8 mouse cellular contexts compared by ENCODE assay signal in genomic region chr1:190171341-190171740, GRCm38 (mm10). TPM values are rescaled to one million over a fixed set of nuclear protein-coding genes. Genes with fewer than 3 reads are reported as not detected.
DNase-seq lines count a peak whose midpoint lies in the region; ATAC-seq and TF ChIP-seq lines count a peak whose summit lies in the region.
"Had no signal": no experiment of that assay in that cellular context is flagged by ENCODE, and none has a peak within 500 bp of the region (broad histone marks: within the 10 kb centered on the region; RNA-seq: fewer than 3 reads in every experiment).

No protein-coding gene starts in this region.

- H3K4me1 ChIP-seq in forebrain, postnatal 0 days (ENCODE audit: insufficient read depth): 0 out of 2 replicates have a peak, but pooled peaks cover 8% of the 10 kb centered on the region
- peaks cover 20% of the 10 kb centered on the region for H3K4me1 ChIP-seq in limb, embryonic 14.5 days (ENCODE audit: control insufficient read depth, insufficient read depth, low read length)
- H3K4me1 ChIP-seq in stomach, embryonic 14.5 days (ENCODE audit: control insufficient read depth, insufficient read depth, low read length): peaks cover 14% of the 10 kb centered on the region

- 8% methylated on average over 10 of the region's 10 CpGs for WGBS in forebrain, postnatal 0 days
- WGBS in limb, embryonic 14.5 days: 4% methylated on average over 10 of the region's 10 CpGs
- 5% methylated on average over 10 of the region's 10 CpGs for WGBS in stomach, embryonic 14.5 days

- no peak for TF ChIP-seq POLR2A in limb, embryonic 14.5 days (IDR thresholded peaks at IDR 0.05; ENCODE audit: borderline replicate concordance, extremely low read depth, insufficient read depth, insufficient read length)

- no peak for ATAC-seq in forebrain, postnatal 0 days
- ATAC-seq in limb, embryonic 14.5 days (ENCODE audit: low FRiP score, low read depth): no peak
- no peak for ATAC-seq in stomach, embryonic 14.5 days (ENCODE audit: insufficient number of reproducible peaks, insufficient read depth, low FRiP score, low read depth)

- no peak for TF ChIP-seq CTCF in layer of hippocampus, adult 2 months (conservative IDR thresholded peaks at IDR 0.05)
- TF ChIP-seq CTCF in forebrain, postnatal 0 days (IDR thresholded peaks at IDR 0.05; ENCODE audit: low read depth): no peak

- H3K9me3 ChIP-seq in forebrain, postnatal 0 days (ENCODE audit: low read length): no peaks in the 10 kb centered on the region
- H3K9me3 ChIP-seq in limb, embryonic 14.5 days (ENCODE audit: control insufficient read depth, low read length): no peaks in the 10 kb centered on the region
- H3K9me3 ChIP-seq in stomach, embryonic 14.5 days (ENCODE audit: control insufficient read depth, low read depth, low read length): no peaks in the 10 kb centered on the region

- peak overlapping the region; percentile 91 for H3K27ac ChIP-seq in layer of hippocampus, adult 2 months
- 0 out of 2 replicates have a peak overlapping the region, but pooled peaks have one; percentile 69 for H3K27ac ChIP-seq in forebrain, postnatal 0 days (ENCODE audit: low read depth, low read length)
- H3K27ac ChIP-seq in limb, embryonic 14.5 days (replicated peaks; ENCODE audit: low read depth, low read length): no peak overlapping the region
- H3K27ac ChIP-seq in stomach, embryonic 14.5 days (ENCODE audit: low read length): no peak overlapping the region

- H3K4me3 ChIP-seq in layer of hippocampus, adult 2 months: peak overlapping the region; percentile 82
- peak overlapping the region; percentile 58 for H3K4me3 ChIP-seq in forebrain, postnatal 0 days (ENCODE audit: low read depth, low read length)
- peak overlapping the region; percentile 55 for H3K4me3 ChIP-seq in limb, embryonic 14.5 days (replicated peaks; ENCODE audit: low read length)
- H3K4me3 ChIP-seq in stomach, embryonic 14.5 days (ENCODE audit: low read depth, low read length): peak overlapping the region; percentile 54; the same call in 1 of the 2 replicates

- H3K36me3 ChIP-seq in forebrain, postnatal 0 days (ENCODE audit: insufficient read depth): no peaks in the 10 kb centered on the region
- H3K36me3 ChIP-seq in limb, embryonic 14.5 days (ENCODE audit: control insufficient read depth, insufficient read depth, low read length): no peaks in the 10 kb centered on the region
- no peaks in the 10 kb centered on the region for H3K36me3 ChIP-seq in stomach, embryonic 14.5 days (ENCODE audit: control insufficient read depth, insufficient read depth, low read length)

- peaks cover 51% of the 10 kb centered on the region for H3K27me3 ChIP-seq in forebrain, postnatal 0 days (ENCODE audit: insufficient read depth, low read length)
- H3K27me3 ChIP-seq in limb, embryonic 14.5 days (ENCODE audit: control insufficient read depth, insufficient read depth, low read length): peaks cover 86% of the 10 kb centered on the region
- H3K27me3 ChIP-seq in stomach, embryonic 14.5 days (ENCODE audit: control insufficient read depth, insufficient read depth, low read length): peaks cover 17% of the 10 kb centered on the region

- H3K9ac ChIP-seq in forebrain, postnatal 0 days: no peak overlapping the region
- no peak overlapping the region for H3K9ac ChIP-seq in limb, embryonic 14.5 days (ENCODE audit: low read depth, low read length, severe bottlenecking)
- H3K9ac ChIP-seq in stomach, embryonic 14.5 days (replicated peaks; ENCODE audit: low read depth, low read length): no peak overlapping the region

- peak overlapping the region; percentile 97 for H3K4me2 ChIP-seq in forebrain, postnatal 0 days (ENCODE audit: low read depth)
- H3K4me2 ChIP-seq in limb, embryonic 14.5 days (replicated peaks; ENCODE audit: low read depth, low read length, severe bottlenecking): peak overlapping the region; percentile 84
- peak overlapping the region; percentile 89 for H3K4me2 ChIP-seq in stomach, embryonic 14.5 days (replicated peaks; ENCODE audit: low read depth, low read length)

- DNase-seq in layer of hippocampus, adult 2 months (ENCODE audit: low spot score in 2 of 2): no peak
- DNase-seq in layer of hippocampus, adult 11-12 months (ENCODE audit: low spot score): no peak
- no peak for DNase-seq in forebrain, postnatal 0 days
- DNase-seq in limb, embryonic 14.5 days (ENCODE audit: low spot score): no peak
- DNase-seq in urinary bladder, postnatal 25 days (ENCODE audit: low spot score): no peak
- no peak for DNase-seq in cerebellum, adult 9-11 months
- DNase-seq: thymus, adult 18-20 months had no signal

RNA-seq across cellular contexts. Expression of gene Prox1, which starts 0.8 kb away (rescaled TPM):
- total RNA-seq in layer of hippocampus, adult 2 months (2021): 100 to 1,000 TPM; 102 to 112 TPM
- total RNA-seq in forebrain, postnatal 0 days (2014; rRNA removed): 13.4 and 24.8 TPM in 2 replicates
- polyA plus RNA-seq in forebrain, postnatal 0 days (2015; fragmentation: Nextera tagmentation; extraction: Ambion mirVana): 6.2 and 16.2 TPM in 2 replicates
- 2.6 and 2.9 TPM in 2 replicates for polyA plus RNA-seq in limb, embryonic 14.5 days (2012; rRNA removed)
- 2.7 and 3.1 TPM in 2 replicates for polyA plus RNA-seq in limb, embryonic 14.5 days (2014; fragmentation: Nextera tagmentation; extraction: Ambion mirVana)
- 1.3 and 2.0 TPM in 2 replicates for polyA plus RNA-seq in stomach, embryonic 14.5 days (2014; fragmentation: Nextera tagmentation; extraction: Ambion mirVana)

Comparison
In these comparisons a context has a peak if more than half of its experiments do, and no peak if none do; other contexts are left out.
1. H3K27ac ChIP-seq: peak in layer of hippocampus, adult 2 months (single experiment) and forebrain, postnatal 0 days (single experiment); none in limb, embryonic 14.5 days (single experiment) and stomach, embryonic 14.5 days (single experiment).
2. Peak in every context shown above with its lines, with median percentiles within 50 percentile points of each other: H3K4me3 ChIP-seq and H3K4me2 ChIP-seq.